Mouse (Mus musculus) liver, embryonic 14.5 days (tissue): ENCODE measurements around the gene Hhat. TPM values are rescaled to one million over a fixed set of nuclear protein-coding genes. Genes with fewer than 3 reads are reported as not detected.

Source experiments
- ATAC-seq: fragments of 200-750 bp; cut with Nextera tagmentation; 2 replicates; pipeline ENCODE4 v1.8.0; 2017; ENCODE audit warnings: moderate number of reproducible peaks, mild to moderate bottlenecking, moderate library complexity; ENCODE audit not compliant: insufficient read depth
- DNase-seq, 3 experiments: peaks; one replicate each; pipeline ENCODE4 v3.0.0-alpha.2; 2012 to 2013; ENCODE audit warnings: low read depth in 3 of 3, low spot score in 3 of 3
- H3K27ac ChIP-seq: fragments of 300-500 bp; sonication (generic); 2 replicates; pipeline ENCODE4 v1.5.1; 2014; ENCODE audit warnings: moderate library complexity, mild to moderate bottlenecking, control low read depth, inconsistent platforms
- H3K27me3 ChIP-seq: fragments of 300-500 bp; sonication (generic); 2 replicates; pipeline ENCODE4 v1.6.1; 2014; ENCODE audit warnings: mild to moderate bottlenecking, low read length, moderate library complexity; ENCODE audit not compliant: control insufficient read depth, insufficient read depth
- H3K36me3 ChIP-seq: fragments of 300-500 bp; sonication (generic); replicated peaks from 2 replicates; pipeline ENCODE4 v1.6.1; 2014; ENCODE audit warnings: low read depth; ENCODE audit not compliant: control insufficient read depth, insufficient read depth
- H3K4me1 ChIP-seq, 2 experiments: fragments of 200-500 bp in 1 of 2; fragments of 300-500 bp in 1 of 2; sonication (generic) in 1 of 2; replicated peaks; 2 replicates each; pipeline ENCODE4 v1.6.1; 2012 to 2014; ENCODE audit warnings: antibody characterized with exemption in 1 of 2, inconsistent platforms in 1 of 2, low read length in 1 of 2; ENCODE audit not compliant: control insufficient read depth in 2 of 2, insufficient read depth in 2 of 2
- H3K4me2 ChIP-seq: fragments of 300-500 bp; sonication (generic); 2 replicates; pipeline ENCODE4 v1.6.1; 2014; ENCODE audit warnings: low read depth, mild to moderate bottlenecking, control low read depth, moderate library complexity
- H3K4me3 ChIP-seq, 2 experiments: fragments of 200-500 bp in 1 of 2; fragments of 300-500 bp in 1 of 2; sonication (generic) in 1 of 2; 2 replicates each; pipeline ENCODE4 v1.5.1; 2012 to 2014; ENCODE audit warnings: low read depth in 2 of 2, low read length in 2 of 2, mild to moderate bottlenecking in 2 of 2, control low read depth in 1 of 2, inconsistent platforms in 1 of 2, moderate library complexity in 1 of 2; ENCODE audit not compliant: insufficient read depth in 1 of 2
- H3K9ac ChIP-seq: fragments of 300-500 bp; sonication (generic); replicated peaks from 2 replicates; pipeline ENCODE4 v1.6.1; 2014; ENCODE audit warnings: mild to moderate bottlenecking, control low read depth, moderate library complexity
- H3K9me3 ChIP-seq: fragments of 300-500 bp; sonication (generic); 2 replicates; pipeline ENCODE4 v1.6.1; 2016; ENCODE audit warnings: low read length, mixed read lengths; ENCODE audit not compliant: control insufficient read depth
- CTCF ChIP-seq: IDR thresholded peaks from 2 replicates; pipeline ENCODE4 v1.5.1; 2016; ENCODE audit warnings: antibody characterized with exemption, low read depth, control low read depth
- EP300 ChIP-seq: IDR thresholded peaks from 2 replicates; pipeline ENCODE4 v1.6.1; 2016; ENCODE audit warnings: antibody characterized with exemption, low read depth
- WGBS: fragments of 180-500 bp; shearing (Covaris S2); extraction: QIAGEN DNeasy Blood & Tissue Kit; methylation state at CpG from one replicate; pipeline ENCODE4 v1.1.7; 2014; ENCODE audit not compliant: insufficient replicate concordance; 5-methylcytosine and 5-hydroxymethylcytosine counted together
- polyA plus RNA-seq, 2 experiments: library from polyadenylated mRNA; depleted of rRNA in 1 of 2; stranded (reverse) in 1 of 2; unstranded in 1 of 2; fragments of >200 nt; fragmentation: Nextera tagmentation in 1 of 2; extraction: Ambion mirVana in 1 of 2; gene quantifications; 2 replicates each; pipeline versions ENCODE4 v1.2.1 to v1.2.3; 2012 to 2014

Gene Hhat
- polyA plus RNA-seq, 2 experiments = 0.73 to 1.4 TPM

GRCm38 (mm10) chr1:192726996-192727624 is 43.9 kb downstream of the Hhat start:
- no peaks in the 10 kb centered on the region for H3K27me3 ChIP-seq
- TF ChIP-seq CTCF (peak; percentile 92), EP300 (no peak)
- H3K9me3 ChIP-seq = no peaks in the 10 kb centered on the region
- H3K4me3 ChIP-seq = no peak overlapping the region
- H3K9ac ChIP-seq = no peak overlapping the region
- peak in 2 of 3 experiments; percentile 11 to 17 for DNase-seq
- no peaks in the 10 kb centered on the region for H3K4me1 ChIP-seq
- 47% methylated on average over 11 of the region's 11 CpGs for WGBS
- no peak overlapping the region for H3K27ac ChIP-seq
- no peaks in the 10 kb centered on the region for H3K36me3 ChIP-seq
- ATAC-seq = no peak
- no peak overlapping the region for H3K4me2 ChIP-seq

GRCm38 (mm10) chr1:192722147-192722546 is 48.9 kb downstream of the Hhat start:
- no peak overlapping the region for H3K4me2 ChIP-seq
- ATAC-seq (no peak), DNase-seq (no peak)
- no peak overlapping the region for H3K9ac ChIP-seq
- 23% methylated on average over 5 of the region's 5 CpGs for WGBS
- no peaks in the 10 kb centered on the region for H3K9me3 ChIP-seq
- H3K36me3 ChIP-seq = no peaks in the 10 kb centered on the region
- no peak overlapping the region for H3K4me3 ChIP-seq
- no peak overlapping the region for H3K27ac ChIP-seq
- no peaks in the 10 kb centered on the region for H3K27me3 ChIP-seq
- TF ChIP-seq CTCF = peak; percentile 76
- TF ChIP-seq EP300 = no peak
- H3K4me1 ChIP-seq = no peaks in the 10 kb centered on the region

GRCm38 (mm10) chr1:192720156-192720555 is 50.9 kb downstream of the Hhat start:
- H3K4me3 ChIP-seq = no peak overlapping the region
- WGBS = 70% methylated on average over 10 of the region's 10 CpGs
- H3K9ac ChIP-seq = no peak overlapping the region
- H3K4me1 ChIP-seq = no peaks in the 10 kb centered on the region
- no peaks in the 10 kb centered on the region for H3K36me3 ChIP-seq
- H3K4me2 ChIP-seq = no peak overlapping the region
- DNase-seq = no peak
- H3K27me3 ChIP-seq = no peaks in the 10 kb centered on the region
- ATAC-seq = no peak
- TF ChIP-seq CTCF (no peak), EP300 (no peak)
- H3K27ac ChIP-seq = no peak overlapping the region
- no peaks in the 10 kb centered on the region for H3K9me3 ChIP-seq

- ATAC-seq (no peak), DNase-seq (peak in 1 of 3 experiments; percentile 3)
- Histone ChIP-seq H3K4me1 (no peaks in the 10 kb centered on the region), H3K36me3 (no peaks in the 10 kb centered on the region), H3K4me2 (no peak overlapping the region), H3K4me3 (no peak overlapping the region), H3K27me3 (no peaks in the 10 kb centered on the region), H3K27ac (no peak overlapping the region), H3K9me3 (no peaks in the 10 kb centered on the region), H3K9ac (no peak overlapping the region)
- TF ChIP-seq CTCF (peak; percentile 68), EP300 (no peak)
- 27% methylated on average over 3 of the region's 3 CpGs for WGBS
These were observed 59.2 kb downstream of the Hhat start for GRCm38 (mm10) chr1:192711779-192712348.

- no peak for ATAC-seq
- TF ChIP-seq EP300 (no peak), CTCF (no peak)
- WGBS = 68% methylated on average over 8 of the region's 8 CpGs
These were observed 70.5 kb downstream of the Hhat start for GRCm38 (mm10) chr1:192700339-192701073.

More at GRCm38 (mm10) chr1:192700339-192701073, 70.5 kb downstream of the Hhat start:
- H3K4me2 ChIP-seq = no peak overlapping the region
- H3K9me3 ChIP-seq = no peaks in the 10 kb centered on the region
- H3K4me3 ChIP-seq = no peak overlapping the region
- no peaks in the 10 kb centered on the region for H3K4me1 ChIP-seq
- H3K36me3 ChIP-seq = no peaks in the 10 kb centered on the region
- no peak overlapping the region for H3K9ac ChIP-seq
- no peaks in the 10 kb centered on the region for H3K27me3 ChIP-seq
- DNase-seq = no peak
- H3K27ac ChIP-seq = no peak overlapping the region
